Mouse (Mus musculus): ENCODE measurements around the gene Hist1h2bf. TPM values are rescaled to one million over a fixed set of nuclear protein-coding genes. Genes with fewer than 3 reads are reported as not detected.
"Not testable (repeated sequence)": the region's sequence is repeated elsewhere in the genome, so short reads cannot be mapped to it uniquely, and the experiment has no call there.

Hist1h2bf gene
- polyA plus RNA-seq, 1 experiment: 1.6 TPM

GRCm38 (mm10) chr13:23591886-23592285 lies 17.9 kb upstream of the Hist1h2bf start:
- not testable (repeated sequence) for DNase-seq (ENCODE audit: extremely low spot score in 1 of 2, low spot score in 1 of 2)

GRCm38 (mm10) chr13:23591206-23591605 lies 17.2 kb upstream of the Hist1h2bf start:
- no peak for DNase-seq (ENCODE audit: extremely low spot score in 1 of 2, low spot score in 1 of 2)

- no peak for DNase-seq (ENCODE audit: extremely low spot score in 1 of 2, low spot score in 1 of 2)
Measured at GRCm38 (mm10) chr13:23586940-23587225, 12.9 kb upstream of the Hist1h2bf start.

- no peak for DNase-seq (ENCODE audit: extremely low spot score in 1 of 2, low spot score in 1 of 2)
Measured at GRCm38 (mm10) chr13:23586099-23586939, 12.3 kb upstream of the Hist1h2bf start.

GRCm38 (mm10) chr13:23585442-23586098 lies 11.6 kb upstream of the Hist1h2bf start:
- DNase-seq (ENCODE audit: extremely low spot score in 1 of 2, low spot score in 1 of 2): peak; percentile 77 to 95

GRCm38 (mm10) chr13:23585029-23585441 lies 11.0 kb upstream of the Hist1h2bf start:
- DNase-seq (ENCODE audit: extremely low spot score in 1 of 2, low spot score in 1 of 2): peak; percentile 56 to 78

GRCm38 (mm10) chr13:23584331-23584730 lies 10.3 kb upstream of the Hist1h2bf start:
- no peak for DNase-seq (ENCODE audit: extremely low spot score in 1 of 2, low spot score in 1 of 2)

GRCm38 (mm10) chr13:23583387-23584068 lies 9.5 kb upstream of the Hist1h2bf start:
- no peak for DNase-seq (ENCODE audit: extremely low spot score in 1 of 2, low spot score in 1 of 2)

GRCm38 (mm10) chr13:23582219-23583056 lies 8.4 kb upstream of the Hist1h2bf start:
- DNase-seq (ENCODE audit: extremely low spot score in 1 of 2, low spot score in 1 of 2): no peak

GRCm38 (mm10) chr13:23581408-23582218 lies 7.6 kb upstream of the Hist1h2bf start, which contains the start of gene Hist1h4d:
Gene Hist1h4d (plus strand): TSS chr13:23581598.
- DNase-seq (ENCODE audit: extremely low spot score in 1 of 2, low spot score in 1 of 2): peak; percentile 98 to 100

- no peak for DNase-seq (ENCODE audit: extremely low spot score in 1 of 2, low spot score in 1 of 2)
Measured at GRCm38 (mm10) chr13:23577835-23578234, 3.8 kb upstream of the Hist1h2bf start.

- DNase-seq (ENCODE audit: extremely low spot score in 1 of 2, low spot score in 1 of 2): no peak
Measured at GRCm38 (mm10) chr13:23576906-23577639, 3.1 kb upstream of the Hist1h2bf start.

- DNase-seq (ENCODE audit: extremely low spot score in 1 of 2, low spot score in 1 of 2): no peak
Measured at GRCm38 (mm10) chr13:23576351-23576881, 2.4 kb upstream of the Hist1h2bf start.

- not testable (repeated sequence) for DNase-seq (ENCODE audit: extremely low spot score in 1 of 2, low spot score in 1 of 2)
Measured at GRCm38 (mm10) chr13:23575864-23576313, 1.9 kb upstream of the Hist1h2bf start.

GRCm38 (mm10) chr13:23575271-23575851 lies 1.4 kb upstream of the Hist1h2bf start, which contains the start of gene Hist1h3d:
Gene Hist1h3d (plus strand): TSS chr13:23575763.
- DNase-seq (ENCODE audit: extremely low spot score in 1 of 2, low spot score in 1 of 2): peak; percentile 72 to 89

GRCm38 (mm10) chr13:23574546-23575170 lies 662 bp upstream of the Hist1h2bf start:
- DNase-seq (ENCODE audit: extremely low spot score in 1 of 2, low spot score in 1 of 2): not testable (repeated sequence)

GRCm38 (mm10) chr13:23573034-23573897 lies 730 bp downstream of the Hist1h2bf start:
- not testable (repeated sequence) for DNase-seq (ENCODE audit: extremely low spot score in 1 of 2, low spot score in 1 of 2)
